Mouse (Mus musculus): ENCODE measurements at regions not wholly inside any gene's neighbourhood (a gene's known extent, or its start where the extent isn't known, plus 50 kb on each side); places are given as distances from the start of the nearest gene placed in this dataset.

DNA sequence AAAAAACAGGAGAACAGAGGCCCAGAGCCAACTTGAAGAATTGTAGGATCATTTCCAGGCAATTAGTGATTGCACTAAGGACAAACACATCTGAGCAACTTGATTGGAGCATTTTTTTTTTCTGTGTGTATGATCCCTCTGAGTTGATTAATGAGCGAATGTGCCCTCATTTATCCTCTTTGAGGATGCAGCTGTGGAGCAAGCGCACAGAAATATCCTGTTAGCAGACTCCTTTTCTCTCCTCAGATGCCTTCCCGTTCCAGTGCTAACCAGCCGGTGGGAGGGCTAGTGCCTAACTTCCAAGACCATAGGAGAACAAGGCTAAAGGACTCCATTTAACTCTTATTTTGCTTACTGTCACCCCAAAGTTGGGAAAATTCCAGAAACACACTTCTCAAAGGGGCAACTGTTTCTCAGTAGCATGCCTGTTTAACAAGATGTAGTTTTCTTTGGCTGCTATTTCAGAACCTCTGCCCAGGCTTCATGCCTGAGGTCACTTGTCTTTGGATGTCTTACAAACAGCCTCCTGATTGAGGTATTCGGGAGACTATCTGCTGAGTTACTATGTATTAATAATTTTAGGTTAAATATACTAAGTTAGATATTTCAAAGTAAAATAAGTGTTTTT lies 144.8 kb upstream of the Hapln1 start:
- TF ChIP-seq CTCF (IDR thresholded peaks at IDR 0.05) (no peak), EP300 (IDR thresholded peaks at IDR 0.05) (no peak)
- Histone ChIP-seq H3K9ac (replicated peaks; ENCODE audit: low read depth) (no peak overlapping the region), H3K4me3 (ENCODE audit: low read depth, low read length) (no peak overlapping the region), H3K9me3 (ENCODE audit: low read length) (no peaks in the 10 kb centered on the region), H3K27ac (ENCODE audit: low read length) (no peak overlapping the region), H3K36me3 (ENCODE audit: insufficient read depth, low read length) (no peaks in the 10 kb centered on the region), H3K4me2 (replicated peaks; ENCODE audit: low read depth, low read length) (no peak overlapping the region), H3K27me3 (replicated peaks; ENCODE audit: insufficient read depth, low read length) (no peaks in the 10 kb centered on the region), H3K4me1 (ENCODE audit: insufficient read depth, low read depth, low read length) (no peaks in the 10 kb centered on the region)
- 40% methylated on average over 5 of the region's 5 CpGs for WGBS
- DNase-seq (ENCODE audit: low spot score) (peak; percentile 18), ATAC-seq (no peak)

- WGBS, result 45% methylated on average over 3 of the region's 3 CpGs
- DNase-seq (ENCODE audit: low spot score), result no peak
- H3K9me3 ChIP-seq (ENCODE audit: low read length), result no peaks in the 10 kb centered on the region
- no peak for ATAC-seq
- H3K4me3 ChIP-seq (ENCODE audit: low read depth, low read length), result no peak overlapping the region
- no peaks in the 10 kb centered on the region for H3K36me3 ChIP-seq (ENCODE audit: insufficient read depth, low read length)
- no peak overlapping the region for H3K4me2 ChIP-seq (replicated peaks; ENCODE audit: low read depth, low read length)
- H3K4me1 ChIP-seq (ENCODE audit: insufficient read depth, low read depth, low read length), result no peaks in the 10 kb centered on the region
- H3K9ac ChIP-seq (replicated peaks; ENCODE audit: low read depth), result no peak overlapping the region
- H3K27me3 ChIP-seq (replicated peaks; ENCODE audit: insufficient read depth, low read length), result no peaks in the 10 kb centered on the region
- no peak overlapping the region for H3K27ac ChIP-seq (ENCODE audit: low read length)
- TF ChIP-seq CTCF (IDR thresholded peaks at IDR 0.05), result no peak
- no peak for TF ChIP-seq EP300 (IDR thresholded peaks at IDR 0.05)
Measured at GRCm38 (mm10) chr13:89395851-89396250, 143.7 kb upstream of the Hapln1 start.

- WGBS, result 37% methylated on average over 5 of the region's 5 CpGs
- H3K27ac ChIP-seq (ENCODE audit: low read length), result no peak overlapping the region
- ATAC-seq, result no peak
Measured at GRCm38 (mm10) chr13:89401084-89401671, 138.4 kb upstream of the Hapln1 start.

GRCm38 (mm10) chr13:89410504-89410903 lies 129.1 kb upstream of the Hapln1 start:
- no peak overlapping the region for H3K4me2 ChIP-seq (replicated peaks; ENCODE audit: low read depth, low read length)
- WGBS, result 90% methylated on average over 2 of the region's 2 CpGs
- H3K27me3 ChIP-seq (replicated peaks; ENCODE audit: insufficient read depth, low read length), result no peaks in the 10 kb centered on the region
- ATAC-seq (no peak), DNase-seq (ENCODE audit: low spot score) (no peak)
- no peak overlapping the region for H3K9ac ChIP-seq (replicated peaks; ENCODE audit: low read depth)
- no peak overlapping the region for H3K27ac ChIP-seq (ENCODE audit: low read length)
- no peaks in the 10 kb centered on the region for H3K36me3 ChIP-seq (ENCODE audit: insufficient read depth, low read length)
- TF ChIP-seq EP300 (IDR thresholded peaks at IDR 0.05), result no peak
- TF ChIP-seq CTCF (IDR thresholded peaks at IDR 0.05), result no peak
- no peak overlapping the region for H3K4me3 ChIP-seq (ENCODE audit: low read depth, low read length)
- no peaks in the 10 kb centered on the region for H3K4me1 ChIP-seq (ENCODE audit: insufficient read depth, low read depth, low read length)
- H3K9me3 ChIP-seq (ENCODE audit: low read length), result no peaks in the 10 kb centered on the region

More at GRCm38 (mm10) chr13:89401084-89401671, 138.4 kb upstream of the Hapln1 start:
- no peak for TF ChIP-seq CTCF (IDR thresholded peaks at IDR 0.05)
- TF ChIP-seq EP300 (IDR thresholded peaks at IDR 0.05), result no peak
- Histone ChIP-seq H3K36me3 (ENCODE audit: insufficient read depth, low read length) (no peaks in the 10 kb centered on the region), H3K9me3 (ENCODE audit: low read length) (no peaks in the 10 kb centered on the region), H3K4me3 (ENCODE audit: low read depth, low read length) (no peak overlapping the region), H3K4me2 (replicated peaks; ENCODE audit: low read depth, low read length) (no peak overlapping the region), H3K4me1 (ENCODE audit: insufficient read depth, low read depth, low read length) (no peaks in the 10 kb centered on the region), H3K9ac (replicated peaks; ENCODE audit: low read depth) (no peak overlapping the region), H3K27me3 (replicated peaks; ENCODE audit: insufficient read depth, low read length) (no peaks in the 10 kb centered on the region)
- DNase-seq (ENCODE audit: low spot score), result no peak

- DNase-seq (ENCODE audit: low spot score) (no peak), ATAC-seq (no peak)
- no peak overlapping the region for H3K9ac ChIP-seq (replicated peaks; ENCODE audit: low read depth)
- H3K36me3 ChIP-seq (ENCODE audit: insufficient read depth, low read length), result no peaks in the 10 kb centered on the region
- WGBS, result 78% methylated on average over 1 of the region's 1 CpGs
- H3K27me3 ChIP-seq (replicated peaks; ENCODE audit: insufficient read depth, low read length), result no peaks in the 10 kb centered on the region
- no peak overlapping the region for H3K4me3 ChIP-seq (ENCODE audit: low read depth, low read length)
- H3K9me3 ChIP-seq (ENCODE audit: low read length), result no peaks in the 10 kb centered on the region
- H3K4me1 ChIP-seq (ENCODE audit: insufficient read depth, low read depth, low read length), result no peaks in the 10 kb centered on the region
- no peak overlapping the region for H3K4me2 ChIP-seq (replicated peaks; ENCODE audit: low read depth, low read length)
- no peak for TF ChIP-seq EP300 (IDR thresholded peaks at IDR 0.05)
- no peak for TF ChIP-seq CTCF (IDR thresholded peaks at IDR 0.05)
- no peak overlapping the region for H3K27ac ChIP-seq (ENCODE audit: low read length)
Measured at GRCm38 (mm10) chr13:89412768-89413487, 126.7 kb upstream of the Hapln1 start.

DNA sequence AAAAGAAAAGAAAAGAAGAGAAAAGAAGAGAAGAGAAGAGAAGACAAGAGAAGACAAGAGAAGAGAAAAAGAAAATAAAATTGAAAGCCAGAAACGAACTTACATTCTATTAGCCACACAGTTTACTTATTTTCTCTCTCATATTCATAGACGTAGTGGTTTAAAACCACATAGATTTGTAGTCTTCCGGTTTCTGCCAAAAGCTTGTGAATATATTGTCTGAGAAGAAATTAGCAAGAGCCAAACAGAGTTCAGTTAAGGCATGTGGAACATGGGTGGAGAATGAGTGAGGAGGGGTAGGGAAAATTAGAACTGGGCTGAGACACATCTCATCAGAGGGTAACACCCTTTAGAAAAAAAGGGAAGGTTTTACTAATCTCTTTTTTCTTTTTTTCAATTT lies 120.8 kb upstream of the Hapln1 start:
- no peaks in the 10 kb centered on the region for H3K4me1 ChIP-seq (ENCODE audit: insufficient read depth, low read depth, low read length)
- no peak overlapping the region for H3K4me3 ChIP-seq (ENCODE audit: low read depth, low read length)
- H3K27me3 ChIP-seq (replicated peaks; ENCODE audit: insufficient read depth, low read length), result no peaks in the 10 kb centered on the region
- no peak overlapping the region for H3K9ac ChIP-seq (replicated peaks; ENCODE audit: low read depth)
- H3K9me3 ChIP-seq (ENCODE audit: low read length), result no peaks in the 10 kb centered on the region
- H3K36me3 ChIP-seq (ENCODE audit: insufficient read depth, low read length), result no peaks in the 10 kb centered on the region
- 71% methylated on average over 3 of the region's 3 CpGs for WGBS
- TF ChIP-seq EP300 (IDR thresholded peaks at IDR 0.05), result no peak
- no peak for TF ChIP-seq CTCF (IDR thresholded peaks at IDR 0.05)
- DNase-seq (ENCODE audit: low spot score), result no peak
- no peak for ATAC-seq
- no peak overlapping the region for H3K4me2 ChIP-seq (replicated peaks; ENCODE audit: low read depth, low read length)
- H3K27ac ChIP-seq (ENCODE audit: low read length), result no peak overlapping the region
